Mouse (Mus musculus): ENCODE measurements at regions not wholly inside any gene's neighbourhood (a gene's known extent, or its start where the extent isn't known, plus 50 kb on each side); places are given as distances from the start of the nearest gene placed in this dataset.

DNA sequence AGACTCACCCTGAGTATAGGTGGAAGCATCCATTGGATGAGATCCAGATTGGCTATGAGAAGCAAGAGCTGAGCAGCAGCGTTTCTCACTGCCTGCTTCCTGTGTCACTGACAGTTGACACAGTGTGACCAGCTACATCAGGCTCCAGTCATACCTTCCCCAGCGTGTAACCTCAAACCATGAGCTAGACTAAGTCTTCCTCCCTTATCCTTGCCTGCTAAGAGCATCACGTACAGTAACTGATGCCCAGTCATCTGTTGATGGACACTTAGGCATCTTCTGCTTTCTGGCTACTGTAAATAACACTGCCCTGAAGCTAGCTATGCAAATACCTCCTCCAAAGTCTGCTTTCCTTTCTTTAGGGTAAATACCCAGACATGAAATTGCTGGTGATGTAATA is 181.4 kb upstream of the Eci2 start:
- Histone ChIP-seq H3K4me1 (ENCODE audit: control insufficient read depth) (no peaks in the 10 kb centered on the region), H3K36me3 (ENCODE audit: control insufficient read depth) (no peaks in the 10 kb centered on the region), H3K4me3 (replicated peaks) (no peak overlapping the region), H3K9me3 (ENCODE audit: control insufficient read depth, low read length) (no peaks in the 10 kb centered on the region), H3K27me3 (ENCODE audit: control insufficient read depth) (no peaks in the 10 kb centered on the region)
- TF ChIP-seq GATA1 (IDR thresholded peaks at IDR 0.05; ENCODE audit: low read length) (no peak), TAL1 (IDR thresholded peaks at IDR 0.05; ENCODE audit: low read length) (no peak)

GRCm38 (mm10) chr13:35209551-35209950 is 182.7 kb upstream of the Eci2 start:
- H3K27me3 ChIP-seq (ENCODE audit: control insufficient read depth) = no peaks in the 10 kb centered on the region
- no peaks in the 10 kb centered on the region for H3K36me3 ChIP-seq (ENCODE audit: control insufficient read depth)
- H3K4me3 ChIP-seq (replicated peaks) = no peak overlapping the region
- H3K4me1 ChIP-seq (ENCODE audit: control insufficient read depth) = no peaks in the 10 kb centered on the region
- TF ChIP-seq GATA1 (IDR thresholded peaks at IDR 0.05; ENCODE audit: low read length) = no peak
- H3K9me3 ChIP-seq (ENCODE audit: control insufficient read depth, low read length) = no peaks in the 10 kb centered on the region

GRCm38 (mm10) chr13:35211834-35212233 is 184.9 kb upstream of the Eci2 start:
- no peaks in the 10 kb centered on the region for H3K27me3 ChIP-seq (ENCODE audit: control insufficient read depth)
- no peaks in the 10 kb centered on the region for H3K4me1 ChIP-seq (ENCODE audit: control insufficient read depth)
- H3K36me3 ChIP-seq (ENCODE audit: control insufficient read depth) = no peaks in the 10 kb centered on the region
- no peaks in the 10 kb centered on the region for H3K9me3 ChIP-seq (ENCODE audit: control insufficient read depth, low read length)
- H3K4me3 ChIP-seq (replicated peaks) = no peak overlapping the region
- TF ChIP-seq GATA1 (IDR thresholded peaks at IDR 0.05; ENCODE audit: low read length) (no peak), TAL1 (IDR thresholded peaks at IDR 0.05; ENCODE audit: low read length) (no peak)

- H3K36me3 ChIP-seq (ENCODE audit: control insufficient read depth) = no peaks in the 10 kb centered on the region
- no peak for TF ChIP-seq GATA1 (IDR thresholded peaks at IDR 0.05; ENCODE audit: low read length)
- TF ChIP-seq TAL1 (IDR thresholded peaks at IDR 0.05; ENCODE audit: low read length) = no peak
- no peaks in the 10 kb centered on the region for H3K4me1 ChIP-seq (ENCODE audit: control insufficient read depth)
- no peaks in the 10 kb centered on the region for H3K9me3 ChIP-seq (ENCODE audit: control insufficient read depth, low read length)
- no peaks in the 10 kb centered on the region for H3K27me3 ChIP-seq (ENCODE audit: control insufficient read depth)
- no peak overlapping the region for H3K4me3 ChIP-seq (replicated peaks)
Observed at GRCm38 (mm10) chr13:35212276-35212675, 185.4 kb upstream of the Eci2 start.

DNA sequence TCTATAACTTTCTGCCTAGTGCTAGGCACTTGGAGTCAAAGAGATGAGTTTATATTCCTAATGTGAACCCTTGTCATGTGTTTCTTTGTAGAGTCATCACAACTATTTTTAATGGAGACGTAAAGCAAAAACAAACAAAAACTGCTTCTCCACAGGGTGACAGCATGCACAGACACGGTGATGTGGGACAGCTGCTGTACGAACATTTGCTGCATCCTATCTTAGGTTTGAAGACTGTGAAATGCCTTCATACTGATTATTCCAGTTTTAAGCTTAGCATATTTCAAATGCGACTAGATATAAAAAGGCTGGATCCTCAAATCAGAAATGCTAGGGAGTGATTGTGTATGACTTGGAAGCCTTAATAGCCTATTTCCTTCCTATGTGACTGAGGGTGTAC is 187.3 kb upstream of the Eci2 start:
- H3K27me3 ChIP-seq (ENCODE audit: control insufficient read depth) = no peaks in the 10 kb centered on the region
- TF ChIP-seq TAL1 (IDR thresholded peaks at IDR 0.05; ENCODE audit: low read length) = no peak
- no peak for TF ChIP-seq GATA1 (IDR thresholded peaks at IDR 0.05; ENCODE audit: low read length)
- H3K4me1 ChIP-seq (ENCODE audit: control insufficient read depth) = no peaks in the 10 kb centered on the region
- H3K36me3 ChIP-seq (ENCODE audit: control insufficient read depth) = no peaks in the 10 kb centered on the region
- H3K9me3 ChIP-seq (ENCODE audit: control insufficient read depth, low read length) = no peaks in the 10 kb centered on the region
- no peak overlapping the region for H3K4me3 ChIP-seq (replicated peaks)

GRCm38 (mm10) chr13:35226142-35226829 is 199.4 kb upstream of the Eci2 start:
- no peaks in the 10 kb centered on the region for H3K36me3 ChIP-seq (ENCODE audit: control insufficient read depth)
- TF ChIP-seq GATA1 (IDR thresholded peaks at IDR 0.05; ENCODE audit: low read length) (no peak), TAL1 (IDR thresholded peaks at IDR 0.05; ENCODE audit: low read length) (no peak)
- H3K4me1 ChIP-seq (ENCODE audit: control insufficient read depth) = no peaks in the 10 kb centered on the region
- no peak overlapping the region for H3K4me3 ChIP-seq (replicated peaks)
- H3K27me3 ChIP-seq (ENCODE audit: control insufficient read depth) = no peaks in the 10 kb centered on the region
- no peaks in the 10 kb centered on the region; the same call in 1 of the 2 replicates for H3K9me3 ChIP-seq (ENCODE audit: control insufficient read depth, low read length)

DNA sequence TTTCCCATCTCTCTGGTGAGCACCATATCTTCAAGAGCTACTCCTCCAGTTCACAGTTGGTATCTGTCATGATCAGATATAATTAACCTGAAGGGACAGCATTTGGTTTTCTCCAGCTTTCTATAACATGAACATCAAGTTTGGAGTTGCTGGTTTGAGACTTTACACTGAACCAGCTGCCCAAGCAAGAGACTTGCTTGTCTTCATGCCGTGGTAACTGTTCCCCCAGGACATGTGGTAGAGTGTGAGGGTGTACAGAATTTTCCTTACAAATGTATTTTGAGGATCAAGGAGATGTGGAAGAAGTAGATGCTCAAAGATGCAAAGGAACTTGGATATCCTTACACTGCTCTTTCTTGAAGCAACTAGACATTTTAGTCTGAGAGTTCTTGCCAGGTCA is 200.0 kb upstream of the Eci2 start:
- Histone ChIP-seq H3K27me3 (ENCODE audit: control insufficient read depth) (no peaks in the 10 kb centered on the region), H3K4me3 (replicated peaks) (no peak overlapping the region), H3K4me1 (ENCODE audit: control insufficient read depth) (no peaks in the 10 kb centered on the region), H3K9me3 (ENCODE audit: control insufficient read depth, low read length) (no peaks in the 10 kb centered on the region), H3K36me3 (ENCODE audit: control insufficient read depth) (no peaks in the 10 kb centered on the region)
- TF ChIP-seq TAL1 (IDR thresholded peaks at IDR 0.05; ENCODE audit: low read length) (no peak), GATA1 (IDR thresholded peaks at IDR 0.05; ENCODE audit: low read length) (no peak)

DNA sequence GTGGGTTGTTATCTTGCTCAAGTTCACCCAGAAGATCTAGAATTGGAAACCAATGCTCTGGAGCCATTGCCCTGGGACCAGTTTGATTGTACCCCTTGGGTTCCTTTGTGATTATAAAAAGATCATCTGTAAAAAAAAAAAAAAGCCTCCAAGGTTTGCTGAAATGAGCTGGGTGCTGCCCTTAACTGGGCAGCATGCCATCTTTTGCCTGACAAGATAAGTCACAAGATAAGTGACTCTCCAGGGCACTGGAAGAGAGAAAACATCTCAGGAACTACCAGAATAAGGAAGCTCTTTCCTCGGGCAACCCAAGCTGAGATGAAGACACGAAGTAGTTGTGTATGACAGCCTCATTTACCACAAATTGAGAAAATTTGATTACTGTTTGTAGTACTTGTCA is 202.7 kb upstream of the Eci2 start:
- Histone ChIP-seq H3K9me3 (ENCODE audit: control insufficient read depth, low read length) (no peaks in the 10 kb centered on the region), H3K27me3 (ENCODE audit: control insufficient read depth) (no peaks in the 10 kb centered on the region), H3K4me1 (ENCODE audit: control insufficient read depth) (no peaks in the 10 kb centered on the region), H3K4me3 (replicated peaks) (no peak overlapping the region), H3K36me3 (ENCODE audit: control insufficient read depth) (no peaks in the 10 kb centered on the region)
- no peak for TF ChIP-seq GATA1 (IDR thresholded peaks at IDR 0.05; ENCODE audit: low read length)
- TF ChIP-seq TAL1 (IDR thresholded peaks at IDR 0.05; ENCODE audit: low read length) = no peak

GRCm38 (mm10) chr13:35233636-35234035 is 206.7 kb upstream of the Eci2 start:
- Histone ChIP-seq H3K4me1 (ENCODE audit: control insufficient read depth) (no peaks in the 10 kb centered on the region), H3K4me3 (replicated peaks) (no peak overlapping the region), H3K36me3 (ENCODE audit: control insufficient read depth) (no peaks in the 10 kb centered on the region), H3K27me3 (ENCODE audit: control insufficient read depth) (no peaks in the 10 kb centered on the region), H3K9me3 (ENCODE audit: control insufficient read depth, low read length) (no peaks in the 10 kb centered on the region)
- TF ChIP-seq GATA1 (IDR thresholded peaks at IDR 0.05; ENCODE audit: low read length) (no peak), TAL1 (IDR thresholded peaks at IDR 0.05; ENCODE audit: low read length) (no peak)

DNA sequence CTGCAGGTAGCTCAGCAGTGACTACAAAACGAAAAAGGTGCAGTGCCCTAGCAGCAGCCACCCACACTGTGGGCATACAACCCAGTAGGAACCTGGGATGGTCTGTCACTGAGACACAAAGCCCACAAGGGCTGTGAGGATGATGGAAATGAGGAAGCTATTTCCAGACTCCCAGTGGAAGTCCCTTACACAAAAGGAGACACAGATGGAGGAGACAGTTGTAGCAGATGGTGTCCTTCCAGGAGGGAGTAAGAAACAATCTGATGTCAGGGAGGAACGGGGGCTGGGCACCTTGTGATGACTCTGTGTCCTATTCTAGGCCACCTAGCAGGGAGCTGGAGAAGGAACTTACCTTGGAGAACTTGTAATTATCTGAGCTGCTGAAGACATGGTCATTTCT is 214.5 kb upstream of the Eci2 start:
- Histone ChIP-seq H3K4me3 (replicated peaks) (no peak overlapping the region), H3K9me3 (ENCODE audit: control insufficient read depth, low read length) (no peaks in the 10 kb centered on the region), H3K4me1 (ENCODE audit: control insufficient read depth) (no peaks in the 10 kb centered on the region), H3K36me3 (ENCODE audit: control insufficient read depth) (no peaks in the 10 kb centered on the region), H3K27me3 (ENCODE audit: control insufficient read depth) (no peaks in the 10 kb centered on the region)
- TF ChIP-seq GATA1 (IDR thresholded peaks at IDR 0.05; ENCODE audit: low read length) (no peak), TAL1 (IDR thresholded peaks at IDR 0.05; ENCODE audit: low read length) (no peak)

Data from erythroblast, embryonic 14.5 days (primary cell).